Mouse (Mus musculus) limb, embryonic 15.5 days (tissue): ENCODE data around the gene Arntl. TPM values are rescaled to one million over a fixed set of nuclear protein-coding genes. Genes with fewer than 3 reads are reported as not detected.
"Not testable (repeated sequence)": the region's sequence is repeated elsewhere in the genome, so short reads cannot be mapped to it uniquely, and the experiment has no call there.

Experiments used
- ATAC-seq: fragments of 200-750 bp; cut with Nextera tagmentation; 2 replicates; pipeline ENCODE4 v1.8.0; 2017; ENCODE audit warnings: low read depth, moderate TSS enrichment; ENCODE audit not compliant: insufficient number of reproducible peaks, low FRiP score, low TSS enrichment
- H3K27ac ChIP-seq: fragments of 300-500 bp; sonication (generic); 2 replicates; pipeline ENCODE4 v1.5.1; 2015; ENCODE audit warnings: moderate library complexity, mild to moderate bottlenecking, inconsistent platforms
- H3K27me3 ChIP-seq: fragments of 300-500 bp; sonication (generic); 2 replicates; pipeline ENCODE4 v1.6.1; 2015; ENCODE audit warnings: inconsistent platforms
- H3K36me3 ChIP-seq: fragments of 300-500 bp; sonication (generic); 2 replicates; pipeline ENCODE4 v1.6.1; 2015; ENCODE audit warnings: inconsistent platforms
- H3K4me1 ChIP-seq: fragments of 300-500 bp; sonication (generic); 2 replicates; pipeline ENCODE4 v1.6.1; 2015; ENCODE audit warnings: inconsistent platforms
- H3K4me2 ChIP-seq: fragments of 300-500 bp; sonication (generic); 2 replicates; pipeline ENCODE4 v1.6.1; 2015; ENCODE audit warnings: mild to moderate bottlenecking, inconsistent platforms
- H3K4me3 ChIP-seq: fragments of 300-500 bp; sonication (generic); 2 replicates; pipeline ENCODE4 v1.5.1; 2015; ENCODE audit warnings: mild to moderate bottlenecking, inconsistent platforms
- H3K9ac ChIP-seq: fragments of 300-500 bp; sonication (generic); 2 replicates; pipeline ENCODE4 v1.6.1; 2015; ENCODE audit warnings: inconsistent platforms
- H3K9me3 ChIP-seq: fragments of 300-500 bp; sonication (generic); 2 replicates; pipeline ENCODE4 v1.6.1; 2016; ENCODE audit warnings: inconsistent platforms
- WGBS: fragments of 180-500 bp; shearing (Covaris S2); methylation state at CpG from one replicate; pipeline ENCODE4 v1.1.7; 2015; 5-methylcytosine and 5-hydroxymethylcytosine counted together
- polyA plus RNA-seq: library from polyadenylated mRNA; unstranded; fragments of >200 nt; fragmentation: Nextera tagmentation; extraction: Ambion mirVana; gene quantifications from 2 replicates; pipeline ENCODE4 v1.2.1, GENCODE M21; 2015

Arntl gene
- polyA plus RNA-seq, 1 experiment from 2014 or later: 6.7 TPM

GRCm38 (mm10) chr7:113260321-113261167 lies 53.3 kb downstream of the Arntl start:
- Histone ChIP-seq H3K4me1 (peaks cover 10% of the 10 kb centered on the region), H3K4me3 (no peak overlapping the region), H3K9me3 (no peaks in the 10 kb centered on the region), H3K9ac (no peak overlapping the region), H3K27me3 (no peaks in the 10 kb centered on the region), H3K36me3 (no peaks in the 10 kb centered on the region), H3K4me2 (no peak overlapping the region), H3K27ac (no peak overlapping the region)
- WGBS: 59% methylated on average over 21 of the region's 21 CpGs
- ATAC-seq: no peak

GRCm38 (mm10) chr7:113261690-113262089 lies 54.4 kb downstream of the Arntl start:
- Histone ChIP-seq H3K36me3 (no peaks in the 10 kb centered on the region), H3K27ac (no peak overlapping the region), H3K4me1 (peaks cover 10% of the 10 kb centered on the region), H3K4me3 (no peak overlapping the region), H3K9me3 (no peaks in the 10 kb centered on the region), H3K4me2 (no peak overlapping the region), H3K9ac (no peak overlapping the region), H3K27me3 (no peaks in the 10 kb centered on the region)
- no peak for ATAC-seq
- 18% methylated on average over 3 of the region's 3 CpGs for WGBS

GRCm38 (mm10) chr7:113262510-113263467 lies 55.5 kb downstream of the Arntl start:
- H3K9me3 ChIP-seq, ATAC-seq, H3K4me3 ChIP-seq, H3K36me3 ChIP-seq, H3K27me3 ChIP-seq, H3K4me1 ChIP-seq, H3K4me2 ChIP-seq, H3K9ac ChIP-seq, H3K27ac ChIP-seq: not testable (repeated sequence)
- WGBS: 59% methylated on average over 14 of the region's 14 CpGs

- H3K4me1 ChIP-seq: peaks cover 10% of the 10 kb centered on the region
- no peak overlapping the region for H3K9ac ChIP-seq
- no peak overlapping the region for H3K27ac ChIP-seq
- H3K4me3 ChIP-seq: no peak overlapping the region
- H3K4me2 ChIP-seq: no peak overlapping the region
- H3K9me3 ChIP-seq: no peaks in the 10 kb centered on the region
- no peaks in the 10 kb centered on the region for H3K36me3 ChIP-seq
- ATAC-seq: no peak
- no peaks in the 10 kb centered on the region for H3K27me3 ChIP-seq
- WGBS: 88% methylated on average over 1 of the region's 1 CpGs
Observed at GRCm38 (mm10) chr7:113263990-113264389, 56.7 kb downstream of the Arntl start.

GRCm38 (mm10) chr7:113268287-113268686 lies 61.0 kb downstream of the Arntl start:
- Histone ChIP-seq H3K27ac (no peak overlapping the region), H3K4me2 (no peak overlapping the region), H3K36me3 (no peaks in the 10 kb centered on the region), H3K4me1 (no peaks in the 10 kb centered on the region; the same call in 1 of the 2 replicates), H3K9ac (no peak overlapping the region), H3K4me3 (no peak overlapping the region), H3K9me3 (no peaks in the 10 kb centered on the region), H3K27me3 (no peaks in the 10 kb centered on the region)
- WGBS: 82% methylated on average over 9 of the region's 9 CpGs
- ATAC-seq: no peak

GRCm38 (mm10) chr7:113269081-113269480 lies 61.8 kb downstream of the Arntl start:
- H3K4me1 ChIP-seq: no peaks in the 10 kb centered on the region; the same call in 1 of the 2 replicates
- no peak overlapping the region for H3K9ac ChIP-seq
- ATAC-seq: no peak
- no peak overlapping the region for H3K4me3 ChIP-seq
- H3K4me2 ChIP-seq: no peak overlapping the region
- no peaks in the 10 kb centered on the region for H3K36me3 ChIP-seq
- no peaks in the 10 kb centered on the region for H3K9me3 ChIP-seq
- no peaks in the 10 kb centered on the region for H3K27me3 ChIP-seq
- no peak overlapping the region for H3K27ac ChIP-seq

GRCm38 (mm10) chr7:113269921-113270320 lies 62.7 kb downstream of the Arntl start:
- H3K36me3 ChIP-seq: no peaks in the 10 kb centered on the region
- 60% methylated on average over 3 of the region's 3 CpGs for WGBS
- H3K9ac ChIP-seq: no peak overlapping the region
- no peak for ATAC-seq
- no peaks in the 10 kb centered on the region; the same call in 1 of the 2 replicates for H3K4me1 ChIP-seq
- H3K27me3 ChIP-seq: no peaks in the 10 kb centered on the region
- no peak overlapping the region for H3K4me2 ChIP-seq
- no peak overlapping the region for H3K4me3 ChIP-seq
- no peak overlapping the region for H3K27ac ChIP-seq
- H3K9me3 ChIP-seq: no peaks in the 10 kb centered on the region

- H3K36me3 ChIP-seq: no peaks in the 10 kb centered on the region
- no peak overlapping the region for H3K27ac ChIP-seq
- no peak overlapping the region for H3K9ac ChIP-seq
- no peak overlapping the region for H3K4me2 ChIP-seq
- no peak for ATAC-seq
- H3K27me3 ChIP-seq: no peaks in the 10 kb centered on the region
- no peaks in the 10 kb centered on the region; the same call in 1 of the 2 replicates for H3K4me1 ChIP-seq
- no peak overlapping the region for H3K4me3 ChIP-seq
- H3K9me3 ChIP-seq: no peaks in the 10 kb centered on the region
- 71% methylated on average over 10 of the region's 10 CpGs for WGBS
Observed at GRCm38 (mm10) chr7:113270551-113270950, 63.3 kb downstream of the Arntl start.

- ATAC-seq: no peak
- 79% methylated on average over 2 of the region's 2 CpGs for WGBS
- no peak overlapping the region for H3K9ac ChIP-seq
Observed at GRCm38 (mm10) chr7:113270991-113271390, 63.7 kb downstream of the Arntl start.

GRCm38 (mm10) chr7:113272338-113272997 lies 65.2 kb downstream of the Arntl start:
- no peak for ATAC-seq
- H3K36me3 ChIP-seq: no peaks in the 10 kb centered on the region
- WGBS: 79% methylated on average over 5 of the region's 6 CpGs
- H3K9me3 ChIP-seq: no peaks in the 10 kb centered on the region
- H3K27me3 ChIP-seq: no peaks in the 10 kb centered on the region
- no peak overlapping the region for H3K9ac ChIP-seq
- no peaks in the 10 kb centered on the region; the same call in 1 of the 2 replicates for H3K4me1 ChIP-seq
- H3K4me2 ChIP-seq: no peak overlapping the region
- H3K27ac ChIP-seq: no peak overlapping the region
- H3K4me3 ChIP-seq: no peak overlapping the region

More at GRCm38 (mm10) chr7:113270991-113271390, 63.7 kb downstream of the Arntl start:
- Histone ChIP-seq H3K27me3 (no peaks in the 10 kb centered on the region), H3K4me2 (no peak overlapping the region), H3K4me3 (no peak overlapping the region), H3K9me3 (no peaks in the 10 kb centered on the region), H3K36me3 (no peaks in the 10 kb centered on the region), H3K27ac (no peak overlapping the region), H3K4me1 (no peaks in the 10 kb centered on the region; the same call in 1 of the 2 replicates)

GRCm38 (mm10) chr7:113277245-113277644 lies 70.0 kb downstream of the Arntl start:
- no peaks in the 10 kb centered on the region for H3K9me3 ChIP-seq

More at GRCm38 (mm10) chr7:113277245-113277644, 70.0 kb downstream of the Arntl start:
- H3K36me3 ChIP-seq: no peaks in the 10 kb centered on the region
- H3K9ac ChIP-seq: no peak overlapping the region
- no peaks in the 10 kb centered on the region for H3K27me3 ChIP-seq
- H3K4me2 ChIP-seq: no peak overlapping the region
- no peak overlapping the region for H3K4me3 ChIP-seq
- ATAC-seq: no peak
- WGBS: 72% methylated on average over 2 of the region's 2 CpGs
- H3K4me1 ChIP-seq: no peaks in the 10 kb centered on the region; the same call in 1 of the 2 replicates
- H3K27ac ChIP-seq: no peak overlapping the region
